Mouse (Mus musculus) ES-Bruce4 (cell line): ENCODE results near the gene Sfi1. TPM values are rescaled to one million over a fixed set of nuclear protein-coding genes. Genes with fewer than 3 reads are reported as not detected.
"Not testable (repeated sequence)": the region's sequence is repeated elsewhere in the genome, so short reads cannot be mapped to it uniquely, and the experiment has no call there.

ENCODE experiments used
- H3K27ac ChIP-seq: 2 replicates; pipeline ENCODE4 v1.5.1; 2012; ENCODE audit warnings: low read length, inconsistent platforms; ENCODE audit not compliant: insufficient read depth
- H3K27me3 ChIP-seq: 2 replicates; pipeline ENCODE4 v1.6.1; 2012; ENCODE audit warnings: mild to moderate bottlenecking, low read length, inconsistent platforms; ENCODE audit not compliant: control insufficient read depth, poor library complexity, insufficient read depth, severe bottlenecking
- H3K36me3 ChIP-seq: 2 replicates; pipeline ENCODE4 v1.6.1; 2012; ENCODE audit warnings: inconsistent platforms, mild to moderate bottlenecking, low read length, moderate library complexity; ENCODE audit not compliant: control insufficient read depth, poor library complexity, insufficient read depth, severe bottlenecking
- H3K4me1 ChIP-seq: one replicate; pipeline ENCODE4 v1.8.1; 2011; ENCODE audit warnings: low read length; ENCODE audit not compliant: control insufficient read depth, insufficient read depth
- H3K4me3 ChIP-seq: 2 replicates; pipeline ENCODE4 v1.5.1; 2011; ENCODE audit warnings: low read depth, mild to moderate bottlenecking, low read length
- H3K9ac ChIP-seq: 2 replicates; pipeline ENCODE4 v1.6.1; 2012; ENCODE audit warnings: low read depth, mild to moderate bottlenecking, inconsistent platforms; ENCODE audit not compliant: poor library complexity, severe bottlenecking
- H3K9me3 ChIP-seq: replicated peaks from 2 replicates; pipeline ENCODE4 v1.6.1; 2012; ENCODE audit warnings: mild to moderate bottlenecking, low read length, inconsistent platforms; ENCODE audit not compliant: control insufficient read depth, poor library complexity, insufficient read depth, severe bottlenecking
- polyA plus RNA-seq: library from polyadenylated mRNA; stranded (reverse); fragments of >200 nt; gene quantifications from 2 replicates; pipeline ENCODE4 v1.2.4, GENCODE M21; 2011; ENCODE audit warnings: low read depth; ENCODE audit not compliant: missing spikeins, insufficient read depth, insufficient read length

The Sfi1 gene
- polyA plus RNA-seq, 1 experiment, result 17.1 TPM

DNA sequence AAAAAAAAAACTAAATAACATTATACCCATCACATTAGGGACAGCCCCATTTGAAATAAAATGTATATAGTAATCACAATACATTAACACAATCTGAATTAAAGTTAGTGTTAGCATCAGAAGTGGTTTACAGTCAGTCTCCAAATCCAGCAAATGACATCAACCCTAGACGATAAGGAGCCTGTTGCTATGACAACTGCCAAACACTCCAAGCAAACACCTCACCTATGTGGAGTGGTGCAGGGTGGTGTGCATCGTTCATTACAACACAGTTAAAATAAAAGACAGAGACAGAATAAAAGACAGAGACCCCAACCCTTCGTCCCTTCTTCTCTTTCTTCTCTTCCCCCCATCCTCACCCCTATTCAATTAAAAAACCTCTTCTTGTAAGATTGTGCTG lies 29.6 kb downstream of the Sfi1 start:
- not testable (repeated sequence) for H3K36me3 ChIP-seq, H3K4me1 ChIP-seq, H3K9ac ChIP-seq, H3K27me3 ChIP-seq, H3K27ac ChIP-seq, H3K4me3 ChIP-seq, H3K9me3 ChIP-seq

DNA sequence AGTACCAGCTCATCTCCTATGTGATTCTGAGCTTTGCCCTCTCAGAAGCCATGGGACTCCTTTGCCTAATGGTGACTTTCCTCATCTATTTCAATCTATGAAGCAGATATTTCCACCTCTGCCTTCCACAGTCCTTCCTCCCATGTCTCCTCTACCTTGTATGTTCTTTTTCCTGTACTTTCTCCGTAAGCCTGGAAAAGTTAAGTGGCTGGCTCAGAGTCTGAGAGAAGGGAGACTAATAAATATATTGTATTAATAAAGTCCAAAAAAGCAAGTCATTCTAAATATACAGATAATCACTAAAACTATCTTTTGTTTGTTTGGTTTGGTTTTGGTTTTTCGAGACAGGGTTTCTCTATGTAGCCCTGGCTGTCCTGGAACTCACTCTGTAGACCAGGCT lies 30.1 kb downstream of the Sfi1 start:
- not testable (repeated sequence) for H3K9me3 ChIP-seq, H3K36me3 ChIP-seq, H3K4me3 ChIP-seq, H3K9ac ChIP-seq, H3K4me1 ChIP-seq, H3K27me3 ChIP-seq, H3K27ac ChIP-seq

DNA sequence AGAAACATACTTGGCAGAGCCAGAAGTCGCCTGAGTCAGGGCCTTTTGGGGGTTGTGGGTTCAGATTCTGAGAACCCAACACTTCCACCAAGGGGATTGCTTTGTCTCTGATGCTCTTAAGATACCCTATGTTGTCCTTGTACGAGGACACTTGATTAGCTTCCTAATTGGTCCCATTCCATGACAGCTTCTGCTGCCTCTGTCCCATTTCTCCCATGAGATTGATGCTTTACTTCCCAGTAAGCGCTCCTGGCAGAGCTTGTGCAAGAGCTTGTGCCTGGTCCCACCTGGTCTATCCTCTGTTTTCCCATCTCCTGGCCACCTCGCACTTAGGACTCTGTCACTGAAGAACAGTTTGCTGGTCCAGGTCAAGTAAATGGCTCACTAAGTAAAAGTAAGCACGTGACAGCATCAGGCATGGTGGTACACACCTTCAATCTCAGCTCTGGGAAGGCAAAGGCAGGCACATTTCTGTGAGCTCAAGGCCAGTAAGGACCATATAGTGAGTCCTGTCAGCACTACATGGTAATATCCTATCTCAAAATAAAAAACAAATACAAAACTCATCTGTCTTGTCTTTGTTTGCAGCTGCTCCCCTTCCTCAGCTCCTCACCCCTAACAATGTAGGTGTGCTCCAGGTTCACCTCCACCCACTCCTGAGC lies 30.9 kb downstream of the Sfi1 start:
- not testable (repeated sequence) for H3K27ac ChIP-seq, H3K27me3 ChIP-seq, H3K9me3 ChIP-seq, H3K4me1 ChIP-seq, H3K9ac ChIP-seq, H3K36me3 ChIP-seq, H3K4me3 ChIP-seq

DNA sequence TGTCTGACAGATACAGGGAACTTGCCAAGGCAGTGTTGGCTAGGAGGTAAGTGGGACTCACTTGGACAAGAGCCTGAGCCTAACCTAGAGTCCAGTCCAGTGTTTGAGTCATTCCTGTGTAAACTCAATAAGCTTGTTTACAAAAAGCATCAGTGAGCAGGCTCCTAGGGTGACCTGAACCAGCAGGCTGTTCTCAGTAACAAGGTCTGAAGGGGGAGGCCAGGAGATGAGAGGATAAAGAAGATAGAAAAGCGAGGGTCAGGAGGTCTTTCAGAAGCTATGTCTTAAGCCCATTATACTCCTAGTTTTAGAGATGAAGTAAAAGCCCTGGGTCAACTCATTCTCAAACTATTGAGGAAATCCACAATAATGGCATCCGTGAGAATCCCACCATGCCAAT lies 31.9 kb downstream of the Sfi1 start:
- H3K9ac ChIP-seq, H3K9me3 ChIP-seq, H3K27ac ChIP-seq, H3K4me3 ChIP-seq, H3K27me3 ChIP-seq, H3K4me1 ChIP-seq, H3K36me3 ChIP-seq: not testable (repeated sequence)

DNA sequence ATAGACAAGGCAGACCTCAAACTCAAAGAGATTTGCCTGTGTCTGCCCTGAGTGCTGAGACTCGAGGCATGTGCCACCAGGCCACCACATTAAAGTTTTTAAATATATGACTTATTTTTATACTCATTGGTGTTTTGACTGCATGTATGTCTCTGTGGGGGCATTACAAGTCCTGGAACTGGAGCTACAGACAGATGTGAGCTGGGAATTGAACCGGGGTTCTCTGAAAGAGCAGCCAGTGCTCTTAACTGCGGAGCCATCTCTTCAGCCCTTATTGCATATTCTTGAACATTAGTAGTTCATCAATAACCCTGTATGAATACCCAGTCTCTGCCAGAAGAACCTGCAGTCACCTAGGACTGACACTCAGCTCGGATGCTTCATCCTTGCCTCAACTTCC lies 34.5 kb downstream of the Sfi1 start:
- H3K27me3 ChIP-seq, H3K9me3 ChIP-seq, H3K9ac ChIP-seq, H3K4me1 ChIP-seq, H3K4me3 ChIP-seq, H3K27ac ChIP-seq, H3K36me3 ChIP-seq: not testable (repeated sequence)

DNA sequence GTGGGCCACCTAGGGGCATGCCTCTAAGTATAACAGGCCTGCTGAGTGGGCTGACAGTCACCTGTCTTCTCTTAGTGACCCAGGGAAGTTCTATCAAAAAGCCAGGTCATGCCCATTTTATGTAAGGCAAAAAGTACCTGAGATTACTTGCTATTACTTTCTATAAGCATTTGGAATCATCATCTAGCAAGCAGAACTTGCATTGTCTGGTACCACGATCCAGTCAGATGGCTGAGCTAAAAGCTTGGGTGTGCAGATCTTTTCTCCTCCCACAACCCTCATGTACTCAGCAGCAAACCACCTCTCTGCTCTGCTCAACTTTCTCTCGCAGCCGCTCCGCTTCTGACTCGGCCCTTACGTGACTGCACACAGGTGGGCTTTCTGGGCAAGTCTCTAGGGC lies 35.3 kb downstream of the Sfi1 start:
- H3K27ac ChIP-seq, H3K9ac ChIP-seq, H3K9me3 ChIP-seq, H3K4me1 ChIP-seq, H3K4me3 ChIP-seq, H3K27me3 ChIP-seq, H3K36me3 ChIP-seq: not testable (repeated sequence)

DNA sequence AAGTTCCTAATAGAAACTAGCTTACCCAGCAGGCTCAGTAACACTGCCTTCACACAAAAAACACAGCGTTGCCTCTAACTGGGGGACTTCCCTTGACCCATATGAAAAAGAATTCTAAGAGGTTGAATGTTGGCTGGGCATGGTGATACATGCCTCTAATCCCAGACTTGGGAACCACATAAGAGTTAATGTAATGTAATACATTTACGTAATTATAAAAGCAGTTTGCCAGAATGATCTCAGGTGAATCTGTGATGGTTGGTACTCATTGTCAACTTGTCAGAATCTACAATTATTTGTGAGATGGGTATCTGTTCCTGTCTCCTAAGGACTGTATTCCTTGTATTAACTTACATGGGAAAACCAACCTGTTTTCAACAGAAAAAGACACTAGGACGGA lies 36.3 kb downstream of the Sfi1 start:
- H3K4me1 ChIP-seq, result not testable (repeated sequence)

DNA sequence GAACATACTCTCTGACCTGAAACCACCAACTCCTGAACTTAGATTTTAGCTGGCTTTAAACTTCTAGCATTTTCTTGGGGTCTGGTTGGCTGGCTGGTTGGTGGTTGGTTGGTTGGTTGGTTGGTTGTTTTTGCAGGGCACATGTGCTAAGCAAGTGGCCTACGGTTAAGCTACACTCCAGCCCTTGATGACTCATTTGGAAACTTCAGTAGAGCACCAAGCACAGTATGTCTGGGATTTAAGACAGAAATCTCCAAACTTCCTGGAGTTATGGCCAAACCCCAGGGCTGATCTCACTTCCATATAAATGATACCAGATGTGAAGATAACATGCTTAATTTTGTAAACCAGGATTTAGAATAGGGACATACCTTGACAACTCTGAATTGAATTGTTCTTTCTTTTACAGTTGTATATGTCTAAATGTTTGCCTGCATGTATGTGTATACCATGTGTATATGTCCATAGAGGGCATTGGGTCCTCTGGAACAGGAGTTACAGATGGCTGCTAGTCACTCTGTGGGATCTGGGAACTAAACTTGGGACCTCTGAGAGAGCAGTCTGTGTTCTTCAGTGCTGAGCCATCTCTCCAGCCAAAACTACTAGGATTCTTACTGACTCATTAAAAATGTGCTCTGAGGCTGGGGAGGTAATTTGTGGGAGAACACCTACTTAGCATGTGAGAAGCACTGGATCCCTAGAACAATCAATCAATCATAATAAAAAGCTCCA lies 39.4 kb downstream of the Sfi1 start:
- not testable (repeated sequence) for H3K27ac ChIP-seq, H3K27me3 ChIP-seq, H3K36me3 ChIP-seq, H3K4me3 ChIP-seq, H3K9me3 ChIP-seq, H3K4me1 ChIP-seq, H3K9ac ChIP-seq

More for the DNA sequence above, 36.3 kb downstream of the Sfi1 start:
- not testable (repeated sequence) for H3K9ac ChIP-seq, H3K36me3 ChIP-seq, H3K9me3 ChIP-seq, H3K27ac ChIP-seq, H3K4me3 ChIP-seq, H3K27me3 ChIP-seq

DNA sequence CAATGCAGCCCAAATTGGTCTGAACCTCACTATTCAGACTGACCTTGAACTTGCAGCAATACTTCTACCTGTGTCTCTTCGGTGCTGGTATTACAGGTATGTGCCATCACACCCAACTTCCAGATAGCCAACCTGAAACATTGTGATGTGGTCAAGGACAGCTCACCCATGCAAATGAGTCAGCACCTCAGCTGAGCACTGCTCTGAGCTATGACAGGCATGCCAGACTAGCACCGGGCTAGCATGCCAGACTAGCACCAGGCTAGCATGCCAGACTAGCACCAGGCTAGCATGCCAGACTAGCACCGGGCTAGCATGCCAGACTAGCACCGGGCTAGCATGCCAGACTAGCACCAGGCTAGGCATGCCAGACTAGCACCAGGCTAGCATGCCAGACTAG lies 41.9 kb downstream of the Sfi1 start:
- H3K36me3 ChIP-seq, H3K27me3 ChIP-seq, H3K27ac ChIP-seq, H3K4me3 ChIP-seq, H3K4me1 ChIP-seq, H3K9ac ChIP-seq, H3K9me3 ChIP-seq: not testable (repeated sequence)

DNA sequence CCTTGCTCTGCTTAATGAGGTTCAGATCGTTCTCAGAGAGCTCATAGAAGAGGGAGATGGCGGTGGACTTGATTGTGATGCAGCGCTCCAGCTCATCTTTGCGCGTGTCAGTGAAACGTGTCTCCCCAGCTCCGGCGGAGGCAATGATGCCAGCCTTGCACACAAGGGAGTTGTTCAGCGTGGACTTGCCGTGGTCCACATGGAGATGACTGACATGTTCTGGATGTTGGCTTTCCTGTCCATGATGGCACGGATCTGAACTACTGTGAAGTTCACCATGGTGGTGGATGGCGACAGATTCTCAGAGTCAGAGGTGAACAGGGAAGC lies 42.6 kb downstream of the Sfi1 start:
- not testable (repeated sequence) for H3K9me3 ChIP-seq, H3K27ac ChIP-seq, H3K27me3 ChIP-seq, H3K9ac ChIP-seq, H3K4me1 ChIP-seq, H3K4me3 ChIP-seq, H3K36me3 ChIP-seq
